19 mouse cellular contexts compared by ENCODE assay signal in genomic region chr17:12586966-12587365, GRCm38 (mm10). TPM values are rescaled to one million over a fixed set of nuclear protein-coding genes. Genes with fewer than 3 reads are reported as not detected.
"Had no signal": no experiment of that assay in that cellular context is flagged by ENCODE, and none has a peak within 500 bp of the region (broad histone marks: within the 10 kb centered on the region; RNA-seq: fewer than 3 reads in every experiment).

No protein-coding gene starts in this region.

- H3K4me2 ChIP-seq: limb, embryonic 15.5 days; liver, embryonic 12.5 days; lung, embryonic 14.5 days; midbrain, embryonic 12.5 days; neural tube, embryonic 13.5 days had no signal

- ATAC-seq: inflammation-experienced regulatory T-cells, adult 6 months; liver, embryonic 12.5 days; midbrain, embryonic 16.5 days had no signal

- H3K27ac ChIP-seq: left cerebral cortex, adult 2 months; limb, embryonic 15.5 days; liver, embryonic 12.5 days; macrophage; midbrain, embryonic 12.5 days; neural tube, embryonic 13.5 days had no signal

- H3K9ac ChIP-seq: limb, embryonic 15.5 days; liver, embryonic 12.5 days; lung, embryonic 14.5 days; midbrain, embryonic 12.5 days; neural tube, embryonic 13.5 days had no signal

- H3K4me1 ChIP-seq: liver, embryonic 12.5 days; midbrain, embryonic 12.5 days had no signal

- H3K27me3 ChIP-seq: limb, embryonic 15.5 days; midbrain, embryonic 12.5 days; neural tube, embryonic 13.5 days had no signal

- H3K36me3 ChIP-seq: limb, embryonic 15.5 days; liver, embryonic 12.5 days; midbrain, embryonic 12.5 days; neural tube, embryonic 13.5 days had no signal

- H3K4me3 ChIP-seq: left cerebral cortex, adult 2 months; limb, embryonic 15.5 days; liver, embryonic 12.5 days; midbrain, embryonic 12.5 days; neural tube, embryonic 13.5 days had no signal

- H3K9me3 ChIP-seq: limb, embryonic 15.5 days; liver, embryonic 12.5 days; midbrain, embryonic 12.5 days; neural tube, embryonic 13.5 days had no signal

- DNase-seq: lung, embryonic 14.5 days; lung, postnatal 10 days; retina, postnatal 1 day; right cerebral cortex, postnatal 4 days; spleen, adult 18-20 months; thymus, adult 18-20 months; thymus, postnatal 14 days had no signal

RNA-seq across cellular contexts. Expression of gene Slc22a2, which starts 3.0 kb away (rescaled TPM):
- total RNA-seq: megakaryocyte-erythroid progenitor cell, adult 5-6 weeks had no signal
- polyA plus RNA-seq: limb, embryonic 11.5 days; limb, embryonic 15.5 days; liver, embryonic 12.5 days; liver, embryonic 16.5 days; lung, embryonic 14.5 days; macrophage; stomach, embryonic 14.5 days had no signal
